Mouse (Mus musculus) stomach, adult 2 months (tissue): ENCODE measurements around the gene Mlst8. TPM values are rescaled to one million over a fixed set of nuclear protein-coding genes. Genes with fewer than 3 reads are reported as not detected.

Source experiments
- polyA plus RNA-seq: library from polyadenylated mRNA; depleted of rRNA; stranded (reverse); fragments of >200 nt; gene quantifications from 2 replicates; pipeline ENCODE4 v1.2.3, GENCODE M21; 2012; rRNA removed

Gene Mlst8
- 17.7 and 18.0 TPM in 2 replicates for polyA plus RNA-seq

DNA sequence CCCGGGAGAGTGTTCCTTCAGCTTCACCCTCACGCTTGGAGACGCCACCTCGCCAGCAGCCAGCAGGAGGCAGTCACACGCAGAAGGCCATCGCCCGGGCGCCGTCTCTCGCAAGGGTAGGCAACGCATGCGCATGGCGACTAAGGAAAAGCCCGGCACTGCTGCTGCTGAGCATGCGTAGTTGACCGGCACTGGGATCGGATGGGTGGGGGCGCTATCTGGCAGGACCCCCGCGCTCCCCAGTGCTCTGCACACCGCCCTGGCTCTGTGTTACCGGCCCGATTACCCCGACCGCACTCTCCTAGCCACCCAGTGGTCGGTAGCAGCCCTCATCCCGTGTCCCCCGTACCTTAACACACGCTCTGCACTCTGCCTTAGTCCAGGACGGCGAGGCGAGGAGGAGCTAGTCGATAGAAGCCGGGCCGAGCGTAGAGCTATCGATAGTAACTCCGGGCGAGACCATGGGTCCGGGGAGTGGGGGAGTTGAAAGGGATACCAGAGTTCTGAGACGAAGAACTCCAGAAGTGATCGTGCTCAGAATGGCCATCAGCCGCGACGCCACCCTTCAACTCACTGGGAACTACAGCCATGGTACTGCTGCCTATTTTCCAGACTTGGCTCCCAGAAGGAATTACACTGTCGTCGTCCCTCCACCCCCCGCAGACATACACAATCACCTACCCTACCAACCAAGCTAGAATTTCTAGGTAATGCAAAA, at the start of gene Mlst8:
Mlst8 (minus strand) TSS at position 416 of the 718 bp plus-strand sequence.

DNA sequence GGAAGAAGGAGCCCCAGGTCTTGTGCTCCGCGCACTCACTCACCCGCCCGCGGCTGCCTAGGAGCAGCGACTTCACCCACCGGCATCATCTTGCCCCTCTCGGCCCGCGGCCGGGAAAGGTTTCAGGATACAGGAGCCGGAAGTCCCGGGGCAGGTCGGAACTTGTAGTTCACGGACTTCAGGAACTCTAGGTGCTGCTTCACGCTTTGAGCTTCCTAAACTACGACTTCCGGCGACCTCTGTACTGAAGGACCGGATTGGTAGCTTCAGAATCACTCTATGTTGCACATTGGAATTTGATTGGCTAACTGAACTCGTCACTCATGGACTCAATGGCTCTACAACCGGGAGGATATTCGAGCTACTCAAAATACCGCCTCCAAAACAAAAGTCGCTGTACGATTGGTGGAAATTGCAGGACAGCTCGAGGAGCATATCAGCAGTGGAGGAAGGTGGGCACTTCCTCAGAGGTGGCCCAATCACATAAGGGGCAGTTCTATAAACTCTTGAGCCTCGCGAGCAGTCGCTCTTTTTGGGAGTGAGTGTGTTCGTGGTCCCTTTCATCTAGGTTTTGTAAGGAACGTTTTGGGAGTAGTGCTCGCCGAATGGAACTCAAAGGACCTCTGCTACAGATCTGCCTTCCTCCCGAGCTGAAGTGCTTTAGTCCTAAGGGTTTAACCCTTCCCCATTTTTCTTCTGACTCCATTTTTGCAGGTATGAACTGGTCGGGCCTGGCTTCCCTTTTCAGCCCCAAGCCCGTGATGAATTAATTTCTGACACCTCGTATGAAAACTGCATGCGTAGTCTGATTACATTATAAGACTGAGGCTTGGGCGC, 49.1 kb upstream of the Mlst8 start, which contains the start of gene Traf7:
Traf7 (minus strand) TSS at position 216 of the 837 bp plus-strand sequence.

DNA sequence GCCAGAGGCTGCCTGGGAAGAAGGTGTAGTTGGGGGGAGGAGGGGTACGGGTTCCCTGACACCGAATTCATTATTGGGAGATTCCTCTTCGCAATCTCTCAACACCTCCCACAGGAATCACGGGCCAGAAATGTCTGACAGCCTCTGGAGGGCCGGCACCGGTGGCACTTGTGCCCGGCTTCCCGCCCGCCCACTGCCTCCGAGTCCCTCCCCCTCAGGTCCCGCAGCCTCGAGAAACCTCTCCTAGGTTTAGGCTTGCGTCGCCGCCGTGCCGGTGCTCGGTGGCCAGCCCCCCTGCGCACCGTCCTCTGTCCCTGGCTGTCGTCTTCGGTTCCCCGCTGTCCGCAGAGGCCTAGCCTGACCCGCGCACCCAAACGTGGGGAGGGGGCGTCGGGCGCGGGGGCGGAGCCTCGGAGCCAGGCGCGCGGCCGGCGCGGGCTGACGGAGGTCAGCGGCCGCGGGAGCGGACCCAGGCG, 9.3 kb upstream of the Mlst8 start, which contains the start of gene Caskin1:
Caskin1 (plus strand) TSS at position 416 of the 476 bp plus-strand sequence.

DNA sequence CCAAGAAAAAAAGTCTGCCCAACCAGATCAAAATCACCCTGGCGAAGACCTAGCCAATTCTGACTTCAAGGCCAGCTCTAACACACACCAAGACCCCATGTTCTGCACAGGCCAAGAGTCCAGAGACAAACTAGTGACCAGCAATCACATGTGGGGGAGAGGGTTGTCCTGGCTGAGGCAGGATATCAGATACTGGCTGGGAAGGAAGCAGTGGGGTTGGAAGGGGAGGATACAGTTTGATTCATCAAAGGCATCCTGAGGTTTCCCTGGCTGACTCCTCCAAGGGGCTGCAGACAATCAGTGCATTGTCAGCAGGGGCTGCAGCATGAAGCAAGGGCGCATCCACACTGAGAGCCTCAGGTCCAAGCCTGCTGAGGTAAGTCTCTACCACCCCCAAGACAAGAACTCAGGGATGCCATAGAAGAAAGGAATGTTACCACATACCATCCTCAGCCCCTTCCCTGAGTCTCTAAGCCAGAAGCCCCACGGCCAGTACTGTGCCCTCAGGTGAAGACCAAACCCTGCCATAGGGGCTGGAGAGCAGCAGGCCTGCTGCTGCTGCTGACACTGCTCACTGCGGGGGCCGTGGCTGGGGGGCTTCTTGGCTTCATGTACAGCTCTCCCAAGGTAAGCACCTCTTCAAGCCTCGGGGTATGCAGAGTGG, 5.1 kb downstream of the Mlst8 start, which contains the start of gene Bricd5:
Bricd5 (plus strand) TSS at position 273 of the 664 bp plus-strand sequence.

DNA sequence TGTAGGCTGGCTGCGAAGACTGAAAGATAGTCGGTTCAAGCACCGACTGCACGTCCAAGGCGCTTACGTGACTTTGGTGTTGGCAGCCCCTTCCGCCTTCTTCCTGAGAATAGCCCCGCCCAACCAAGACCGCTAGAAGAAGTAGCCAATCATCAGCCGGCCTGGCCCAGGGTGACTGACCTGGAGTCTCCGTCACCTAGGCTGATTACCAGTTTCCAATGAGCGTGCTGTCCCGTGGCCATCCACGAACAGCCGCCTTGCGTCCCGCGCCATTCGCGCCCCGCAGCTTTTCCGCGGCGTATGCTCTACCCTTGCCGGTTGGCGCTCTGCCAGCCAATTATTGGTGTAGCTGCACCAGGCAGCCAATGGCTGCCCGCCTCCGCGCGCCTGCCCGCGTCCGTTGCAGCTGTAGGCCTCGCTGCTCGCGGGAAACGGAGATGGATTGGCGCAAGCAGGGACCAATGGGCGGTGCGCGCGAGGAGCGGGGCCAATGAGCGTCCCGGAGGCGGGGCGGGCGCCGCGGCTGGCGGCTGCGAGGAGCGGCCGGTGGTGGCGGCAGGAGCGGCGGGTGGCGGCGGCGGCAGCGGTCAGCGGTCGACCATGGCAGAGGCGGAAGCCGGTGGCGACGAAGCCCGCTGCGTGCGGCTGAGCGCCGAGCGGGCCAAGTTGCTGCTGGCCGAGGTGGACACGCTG, 8.8 kb downstream of the Mlst8 start, which contains the start of the genes E4f1 and Pgp:
E4f1 (minus strand) TSS at position 404 of the 693 bp plus-strand sequence.
Pgp (plus strand) TSS at position 483 of the 693 bp plus-strand sequence.

DNA sequence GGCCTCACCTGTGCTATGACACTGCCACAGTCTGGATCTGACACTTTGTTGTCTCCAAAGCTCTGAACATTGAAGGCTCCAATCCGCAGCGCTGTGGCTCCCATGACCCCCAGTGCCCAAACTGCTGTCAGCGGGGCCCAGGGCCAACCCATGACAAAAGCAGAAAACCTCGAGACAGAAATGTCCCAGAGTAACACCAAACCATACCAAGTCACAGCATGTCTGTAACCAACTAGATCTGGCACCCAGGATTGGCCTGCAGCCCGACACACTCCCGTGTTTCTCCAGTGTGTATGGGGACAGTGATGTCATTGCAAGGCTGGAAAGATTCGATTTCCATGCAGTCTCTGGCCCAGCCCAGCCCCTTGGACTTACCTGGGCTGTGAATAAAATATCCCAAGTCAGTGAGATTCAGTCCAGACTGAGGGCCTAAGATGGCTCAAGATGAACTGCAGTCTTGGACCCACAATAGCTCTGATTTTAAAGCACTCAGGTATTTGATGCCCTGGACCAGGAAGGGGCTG, 36.2 kb downstream of the Mlst8 start, which contains the start of gene Dnase1l2:
Dnase1l2 (minus strand) TSS at position 474 of the 524 bp plus-strand sequence.

DNA sequence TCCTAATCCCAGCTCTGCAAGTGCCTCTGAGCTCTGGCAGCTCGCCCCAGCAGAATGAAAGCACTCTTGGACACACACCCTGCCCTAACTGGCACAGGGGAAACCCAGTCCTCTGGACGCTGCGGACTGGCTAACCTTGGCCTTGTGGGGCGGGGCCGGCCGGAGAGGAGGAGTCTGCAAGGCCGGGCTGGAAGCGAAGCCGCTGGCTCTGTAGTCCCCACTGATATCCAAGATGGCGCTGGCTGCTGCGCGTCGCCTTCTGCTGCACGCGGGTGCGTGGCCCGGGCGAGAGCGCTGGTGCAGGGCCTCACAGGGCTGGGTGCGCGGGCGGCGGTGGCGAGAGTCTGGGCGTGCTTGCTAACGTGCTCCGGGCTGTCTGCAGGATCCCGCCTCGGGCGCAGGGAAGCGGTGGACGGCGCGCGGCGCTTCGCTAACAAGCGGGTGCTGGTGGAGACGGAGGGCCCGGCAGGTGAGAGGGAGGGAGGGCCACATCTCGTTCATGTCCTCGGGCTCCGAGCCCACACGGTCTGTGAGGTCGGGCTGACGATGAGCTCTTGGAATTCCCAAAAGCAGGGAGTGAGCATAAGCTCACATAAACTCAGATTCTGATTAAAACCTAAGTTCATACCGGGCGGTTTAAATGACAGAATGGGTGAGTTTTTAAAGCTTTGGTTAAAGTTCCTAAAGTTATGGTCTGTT, 52.3 kb downstream of the Mlst8 start, which contains the start of gene Eci1:
Eci1 (plus strand) TSS at position 171 of the 699 bp plus-strand sequence.

Other genes starting within 250 kb of the Mlst8 start
- gene Ccnf, start 227.6 kb downstream of the Mlst8 start, polyA plus RNA-seq = 2.5 and 3.2 TPM in 2 replicates
- gene Abca17, start 128.0 kb downstream of the Mlst8 start, polyA plus RNA-seq = not detected in 2 replicates
- 21.6 and 28.9 TPM in 2 replicates for gene Abca3, start 127.1 kb downstream of the Mlst8 start, polyA plus RNA-seq
- gene Rnps1, start 64.5 kb downstream of the Mlst8 start, polyA plus RNA-seq = 34.7 and 57.6 TPM in 2 replicates
- 36.9 and 55.2 TPM in 2 replicates for gene Eci1, start 52.4 kb downstream of the Mlst8 start, polyA plus RNA-seq
- gene Dnase1l2, start 36.0 kb downstream of the Mlst8 start, polyA plus RNA-seq = 14.8 and 19.5 TPM in 2 replicates
- 36.0 and 36.4 TPM in 2 replicates for gene E4f1, start 8.8 kb downstream of the Mlst8 start, polyA plus RNA-seq
- 31.9 and 71.4 TPM in 2 replicates for gene Pgp, start 8.7 kb downstream of the Mlst8 start, polyA plus RNA-seq
- gene Bricd5, start 5.2 kb downstream of the Mlst8 start, polyA plus RNA-seq = 0.89 and 2.0 TPM in 2 replicates
- gene Caskin1, start 9.5 kb upstream of the Mlst8 start, polyA plus RNA-seq = 0.31 and 0.43 TPM in 2 replicates
- 69.9 and 81.7 TPM in 2 replicates for gene Traf7, start 48.9 kb upstream of the Mlst8 start, polyA plus RNA-seq
- gene Rab26, start 55.1 kb upstream of the Mlst8 start, polyA plus RNA-seq = 0.52 and 0.64 TPM in 2 replicates
- 28.7 and 31.6 TPM in 2 replicates for gene Pkd1, start 70.8 kb upstream of the Mlst8 start, polyA plus RNA-seq
- 76.4 and 92.7 TPM in 2 replicates for gene Tsc2, start 153.6 kb upstream of the Mlst8 start, polyA plus RNA-seq
- gene Nthl1, start 153.6 kb upstream of the Mlst8 start, polyA plus RNA-seq = 4.2 and 7.1 TPM in 2 replicates
- gene Slc9a3r2, start 171.2 kb upstream of the Mlst8 start, polyA plus RNA-seq = 79.0 and 91.9 TPM in 2 replicates
- gene Npw, start 179.4 kb upstream of the Mlst8 start, polyA plus RNA-seq = 82.5 and 162 TPM in 2 replicates
- gene Zfp598, start 190.6 kb upstream of the Mlst8 start, polyA plus RNA-seq = 38.5 and 39.1 TPM in 2 replicates
- gene Syngr3, start 210.9 kb upstream of the Mlst8 start, polyA plus RNA-seq = 1.4 and 1.7 TPM in 2 replicates
- 7.2 and 30.2 TPM in 2 replicates for gene Gfer, start 217.1 kb upstream of the Mlst8 start, polyA plus RNA-seq
- 11.3 and 12.3 TPM in 2 replicates for gene Noxo1, start 217.2 kb upstream of the Mlst8 start, polyA plus RNA-seq
- gene Tbl3, start 228.6 kb upstream of the Mlst8 start, polyA plus RNA-seq = 25.5 and 30.0 TPM in 2 replicates
- gene Rnf151, start 239.0 kb upstream of the Mlst8 start, polyA plus RNA-seq = 0.13 and 0.33 TPM in 2 replicates
- 1,596 and 3,241 TPM in 2 replicates for gene Rps2, start 239.0 kb upstream of the Mlst8 start, polyA plus RNA-seq
- 158 and 263 TPM in 2 replicates for gene Ndufb10, start 245.4 kb upstream of the Mlst8 start, polyA plus RNA-seq
- 2.5 and 3.6 TPM in 2 replicates for gene Rpl3l, start 248.7 kb upstream of the Mlst8 start, polyA plus RNA-seq